Mouse (Mus musculus): Measurements from ENCODE around the gene Ttn.

Ttn gene

GRCm38 (mm10) chr2:76843162-76843561 lies 139.2 kb downstream of the Ttn start:
- no peak for DNase-seq (ENCODE audit: low read depth, low spot score)

GRCm38 (mm10) chr2:76820472-76820871 lies 161.9 kb downstream of the Ttn start:
- no peak for DNase-seq (ENCODE audit: low read depth, low spot score)

- DNase-seq (ENCODE audit: low read depth, low spot score), result no peak
Observed at GRCm38 (mm10) chr2:76817796-76818195, 164.6 kb downstream of the Ttn start.

GRCm38 (mm10) chr2:76814048-76814817 lies 168.1 kb downstream of the Ttn start:
- DNase-seq (ENCODE audit: low read depth, low spot score), result no peak

GRCm38 (mm10) chr2:76811160-76811559 lies 171.2 kb downstream of the Ttn start:
- DNase-seq (ENCODE audit: low read depth, low spot score), result no peak

- no peak for DNase-seq (ENCODE audit: low read depth, low spot score)
Observed at GRCm38 (mm10) chr2:76808334-76808733, 174.0 kb downstream of the Ttn start.

GRCm38 (mm10) chr2:76807284-76807683 lies 175.1 kb downstream of the Ttn start:
- no peak for DNase-seq (ENCODE audit: low read depth, low spot score)

- no peak for DNase-seq (ENCODE audit: low read depth, low spot score)
Observed at GRCm38 (mm10) chr2:76806861-76807260, 175.5 kb downstream of the Ttn start.

- no peak for DNase-seq (ENCODE audit: low read depth, low spot score)
Observed at GRCm38 (mm10) chr2:76806376-76806775, 176.0 kb downstream of the Ttn start.

GRCm38 (mm10) chr2:76805191-76805892 lies 177.0 kb downstream of the Ttn start:
- peak; percentile 34 for DNase-seq (ENCODE audit: low read depth, low spot score)

- DNase-seq (ENCODE audit: low read depth, low spot score), result no peak
Observed at GRCm38 (mm10) chr2:76784171-76784570, 198.2 kb downstream of the Ttn start.

- DNase-seq (ENCODE audit: low read depth, low spot score), result no peak
Observed at GRCm38 (mm10) chr2:76780792-76781191, 201.6 kb downstream of the Ttn start.

GRCm38 (mm10) chr2:76769831-76770230 lies 212.5 kb downstream of the Ttn start:
- DNase-seq (ENCODE audit: low read depth, low spot score), result no peak

GRCm38 (mm10) chr2:76767231-76767630 lies 215.1 kb downstream of the Ttn start:
- no peak for DNase-seq (ENCODE audit: low read depth, low spot score)

GRCm38 (mm10) chr2:76764526-76764925 lies 217.8 kb downstream of the Ttn start:
- DNase-seq (ENCODE audit: low read depth, low spot score), result no peak

- no peak for DNase-seq (ENCODE audit: low read depth, low spot score)
Observed at GRCm38 (mm10) chr2:76762154-76762553, 220.2 kb downstream of the Ttn start.

GRCm38 (mm10) chr2:76756461-76756860 lies 225.9 kb downstream of the Ttn start:
- DNase-seq (ENCODE audit: low read depth, low spot score), result no peak

GRCm38 (mm10) chr2:76751993-76752392 lies 230.4 kb downstream of the Ttn start:
- DNase-seq (ENCODE audit: low read depth, low spot score), result no peak

GRCm38 (mm10) chr2:76749341-76750110 lies 232.8 kb downstream of the Ttn start:
- DNase-seq (ENCODE audit: low read depth, low spot score), result no peak

GRCm38 (mm10) chr2:76748696-76749095 lies 233.7 kb downstream of the Ttn start:
- DNase-seq (ENCODE audit: low read depth, low spot score), result no peak

GRCm38 (mm10) chr2:76719650-76720049 lies 262.7 kb downstream of the Ttn start:
- no peak for DNase-seq (ENCODE audit: low read depth, low spot score)

- no peak for DNase-seq (ENCODE audit: low read depth, low spot score)
Observed at GRCm38 (mm10) chr2:76714984-76715383, 267.4 kb downstream of the Ttn start.

All from WW6 (cell line).